Mouse (Mus musculus) cerebellum, postnatal 10 days (tissue): Measurements from ENCODE around the gene Eno2.

Source experiments
- DNase-seq, 2 experiments: peaks; one replicate each; pipeline ENCODE4 v3.0.0; 2021; ENCODE audit warnings: mixed read lengths in 2 of 2

The Eno2 gene

DNA sequence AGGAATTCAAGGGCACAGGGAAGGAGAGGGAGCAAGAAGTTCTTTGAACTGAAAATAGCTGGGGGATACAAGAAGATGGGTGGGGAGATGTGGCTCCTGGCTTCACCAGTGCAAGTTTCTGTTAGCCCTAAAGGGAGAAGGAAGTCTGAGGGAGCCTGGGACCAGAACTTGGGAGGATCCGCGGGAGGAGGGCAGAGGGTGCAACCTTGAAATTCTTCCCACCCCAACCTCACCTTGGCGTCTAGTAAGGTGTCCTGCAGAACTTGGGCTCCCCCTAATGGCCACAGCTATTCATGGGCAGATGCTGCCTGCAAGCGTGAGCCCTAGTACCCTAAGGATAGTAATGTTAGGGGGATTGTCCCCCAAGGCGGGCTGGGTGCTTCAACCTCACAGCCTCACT, 10.2 kb downstream of the Eno2 start:
- peak; percentile 93 to 95 for DNase-seq

GRCm38 (mm10) chr6:124758849-124759232, 10.6 kb downstream of the Eno2 start:
- peak in 1 of 2 experiments; percentile 13 for DNase-seq

- peak; percentile 79 to 81 for DNase-seq
Observed at GRCm38 (mm10) chr6:124757909-124758848, 11.3 kb downstream of the Eno2 start.

- peak in 1 of 2 experiments; percentile 20 for DNase-seq
Observed at GRCm38 (mm10) chr6:124757351-124757880, 12.1 kb downstream of the Eno2 start.

DNA sequence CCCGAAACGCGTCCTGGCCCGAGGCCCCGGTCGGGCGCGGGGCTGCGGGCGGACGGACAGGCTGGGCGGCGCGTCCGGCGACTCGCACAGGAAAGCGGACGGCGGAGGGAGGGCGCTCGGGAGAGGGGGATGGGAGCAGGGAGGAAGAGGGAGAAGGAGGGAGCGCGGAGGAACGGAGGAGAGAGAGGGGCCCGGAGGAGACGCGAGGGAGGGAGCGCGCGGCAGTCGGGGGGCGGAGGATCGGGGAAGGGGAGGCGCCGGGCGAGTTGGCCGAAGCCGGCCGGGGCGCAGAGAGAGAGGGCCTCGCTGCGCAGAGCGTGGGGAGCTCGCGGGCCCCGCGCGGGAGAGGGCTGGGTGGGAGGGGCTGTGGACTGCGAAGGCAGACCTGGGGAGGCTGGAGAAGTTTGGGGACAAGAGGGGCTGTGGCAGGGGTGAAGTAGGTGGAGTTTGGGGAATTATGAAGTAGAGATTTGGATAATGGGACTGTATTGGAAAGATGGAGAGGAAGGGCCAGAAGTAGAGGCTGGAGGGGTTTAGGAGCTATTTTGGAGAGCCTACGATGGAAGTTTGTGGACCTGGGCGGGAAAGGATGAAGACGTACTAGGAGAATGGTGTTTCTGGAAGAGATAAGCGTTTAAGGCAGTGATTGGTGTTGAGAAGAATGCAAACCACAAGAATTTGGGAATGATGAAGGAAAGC, 12.7 kb downstream of the Eno2 start:
- DNase-seq: peak; percentile 92 to 95

DNA sequence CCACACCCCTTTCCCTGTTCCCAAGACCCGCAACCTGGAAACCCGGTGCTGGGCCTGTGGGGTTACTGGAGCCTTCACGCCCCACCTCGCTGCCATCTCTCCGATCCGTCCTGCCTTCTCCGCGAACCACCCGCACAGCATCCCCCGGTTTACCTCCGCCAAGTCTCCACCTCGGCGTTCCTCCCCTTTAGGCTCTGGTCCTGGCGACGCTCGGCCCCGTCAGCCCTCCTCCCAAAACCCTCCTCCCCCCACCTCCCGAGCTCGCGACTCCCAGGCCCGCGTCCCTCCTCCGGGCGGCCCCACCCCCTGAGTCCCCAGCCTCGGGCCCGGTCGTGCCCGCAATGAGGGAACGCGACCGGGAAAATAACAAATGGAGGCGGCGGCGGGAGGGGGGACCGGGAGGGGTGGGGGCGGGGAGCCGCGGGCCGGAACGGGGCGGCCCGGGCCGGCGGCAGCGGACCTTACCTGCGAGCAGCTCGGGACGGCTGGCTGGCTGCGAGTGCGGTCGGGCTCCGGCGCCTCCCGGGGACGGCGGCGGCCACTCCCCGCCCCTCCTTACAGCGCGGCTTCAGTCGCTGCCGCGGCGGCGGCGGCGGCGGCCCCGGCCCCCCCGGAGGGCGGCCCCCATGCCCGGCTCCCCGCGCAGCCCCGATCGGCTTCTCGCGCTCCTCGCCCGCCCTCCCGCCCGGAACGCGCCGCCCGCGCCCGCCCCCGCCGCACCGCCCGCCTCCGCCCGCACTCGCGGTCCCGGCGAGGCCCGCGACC, 13.5 kb downstream of the Eno2 start, which contains the start of the genes Gm45234 and Atn1:
TSS of gene Gm45234 (minus strand) at position 191 of the 765 bp plus-strand sequence.
TSS of gene Atn1 (minus strand) at position 694 of the 765 bp plus-strand sequence.
- peak; percentile 86 to 89 for DNase-seq

DNA sequence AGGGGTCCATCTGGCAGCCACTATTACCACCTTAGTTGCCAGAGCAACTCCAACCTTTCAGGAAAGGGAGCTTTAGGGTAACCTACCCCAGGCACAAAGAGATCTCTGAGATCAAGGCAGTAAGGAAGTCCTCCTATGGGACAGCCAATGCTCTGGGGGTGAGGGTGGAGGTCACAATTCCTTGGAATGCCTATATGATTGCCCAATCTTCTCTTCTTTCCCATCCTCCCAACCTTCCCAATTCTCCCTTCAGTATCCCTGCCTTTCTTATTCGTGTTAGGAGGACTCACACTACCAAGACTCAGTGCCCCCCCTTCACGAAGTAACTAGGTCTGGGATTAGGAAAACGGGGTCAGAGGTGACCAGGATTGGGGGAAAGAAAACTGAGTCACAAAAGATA, 14.2 kb downstream of the Eno2 start:
- DNase-seq: peak in 1 of 2 experiments; percentile 14

DNA sequence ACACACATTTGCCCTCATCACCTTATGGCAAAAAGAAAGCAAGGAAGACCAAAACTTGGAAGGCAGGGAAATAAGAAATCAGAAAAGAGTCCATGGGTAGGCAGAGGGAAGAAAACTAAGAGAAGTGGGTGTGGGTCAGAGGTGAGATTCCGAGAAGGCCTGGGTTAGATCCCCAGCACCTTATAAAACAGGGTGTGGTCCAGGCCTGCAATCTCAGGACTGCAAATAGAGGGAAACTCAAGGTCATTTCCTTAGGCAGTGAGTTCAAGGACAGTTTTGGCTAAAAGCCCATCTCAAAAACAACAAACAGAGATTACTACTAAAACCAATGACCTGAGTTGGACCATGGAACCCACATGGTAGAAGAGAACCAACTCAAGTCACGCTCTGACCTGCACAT, 15.6 kb downstream of the Eno2 start:
- no peak for DNase-seq

DNA sequence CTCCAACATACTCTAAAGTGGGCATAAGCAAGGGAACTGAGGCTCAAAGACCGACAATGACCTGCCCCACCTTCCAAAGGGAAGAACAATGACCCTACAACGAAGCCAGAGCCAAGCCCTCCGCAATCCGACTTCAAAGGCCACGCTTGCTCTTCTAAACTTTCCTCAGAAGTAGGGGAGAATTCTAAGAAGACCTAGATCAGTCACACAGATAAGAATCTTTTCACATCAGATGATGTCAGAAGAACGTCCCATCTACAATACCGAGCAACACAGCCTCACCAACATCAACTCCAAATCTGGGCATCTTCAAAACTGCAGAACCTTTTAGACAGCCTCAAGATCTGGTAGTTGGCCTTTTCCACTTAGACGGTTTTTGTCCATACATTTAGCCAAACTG, 19.1 kb downstream of the Eno2 start:
- no peak for DNase-seq

GRCm38 (mm10) chr6:124746654-124747632, 22.5 kb downstream of the Eno2 start:
- DNase-seq: peak in 1 of 2 experiments; percentile 22

GRCm38 (mm10) chr6:124746296-124746605, 23.2 kb downstream of the Eno2 start:
- no peak for DNase-seq

GRCm38 (mm10) chr6:124745490-124746295, 23.8 kb downstream of the Eno2 start:
- DNase-seq: peak; percentile 97 to 98

DNA sequence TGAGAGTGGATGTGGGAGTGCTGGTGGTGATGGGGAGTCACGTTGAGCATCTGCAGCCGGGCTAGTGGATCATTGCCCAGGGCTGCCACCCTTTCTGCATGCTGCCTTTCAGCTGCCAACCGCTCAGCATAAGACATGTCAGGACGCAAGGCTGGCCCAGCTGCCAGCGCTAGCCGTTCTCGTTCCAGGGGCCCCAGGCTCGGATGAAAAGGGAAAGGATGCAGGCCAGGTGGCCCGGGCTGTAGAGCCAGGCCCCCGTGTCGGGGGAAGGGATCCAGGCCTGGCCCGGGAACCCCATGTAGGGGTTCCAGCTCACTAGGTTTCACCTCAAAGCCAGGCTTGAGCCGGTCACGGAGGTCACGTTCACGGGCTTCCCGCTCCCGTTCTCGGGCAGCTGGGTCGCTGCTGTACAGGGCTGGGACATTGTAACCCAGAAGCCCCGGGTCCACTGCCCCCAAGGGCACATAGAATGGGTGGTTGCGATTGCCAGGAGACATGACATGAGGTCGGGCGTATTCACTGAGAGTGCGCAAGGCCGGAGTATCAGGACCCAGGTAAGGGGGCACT, 24.6 kb downstream of the Eno2 start:
- DNase-seq: peak; percentile 63 to 66

- peak in 1 of 2 experiments; percentile 30 for DNase-seq
Observed at GRCm38 (mm10) chr6:124743647-124744046, 25.8 kb downstream of the Eno2 start.

DNA sequence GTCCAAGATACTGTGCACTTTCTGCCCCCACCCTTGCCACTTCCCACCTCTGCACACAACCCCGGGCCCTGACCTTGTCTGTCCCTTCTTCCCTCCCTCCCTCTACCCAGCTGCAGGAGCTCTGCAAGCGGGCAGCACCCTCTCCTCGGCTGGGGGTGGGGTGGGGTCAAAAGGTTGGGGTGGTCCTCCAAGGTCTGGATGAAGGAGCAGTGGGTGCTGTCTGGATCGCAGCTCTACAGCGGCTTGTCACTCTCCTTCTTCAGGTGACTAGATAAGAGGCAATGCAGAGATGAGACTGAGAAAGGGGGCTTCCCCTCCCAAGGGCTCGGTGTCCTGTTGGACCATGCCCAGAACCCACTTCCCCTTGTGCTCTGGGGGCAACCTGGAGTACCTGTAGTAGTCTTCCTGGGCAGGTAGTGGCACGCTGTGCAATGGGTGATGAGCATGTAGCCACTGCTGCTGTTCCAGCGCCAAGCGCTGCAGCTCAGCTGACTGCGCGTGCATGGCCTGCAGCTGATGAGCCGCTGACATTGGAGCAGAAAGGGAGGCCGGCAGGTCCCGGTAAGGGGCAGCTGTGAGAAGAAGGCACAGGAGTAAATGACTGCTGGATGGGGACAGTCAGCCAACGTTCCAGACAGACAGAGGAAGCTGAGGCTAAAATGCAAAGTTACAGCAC, 26.5 kb downstream of the Eno2 start:
- DNase-seq: peak in 1 of 2 experiments; percentile 41

GRCm38 (mm10) chr6:124741842-124742241, 27.6 kb downstream of the Eno2 start:
- no peak for DNase-seq

GRCm38 (mm10) chr6:124740888-124741761, 28.3 kb downstream of the Eno2 start, which contains the start of gene Grcc10:
TSS of gene Grcc10 (minus strand) at chr6:124741374.
- DNase-seq: peak; percentile 92 to 93

DNA sequence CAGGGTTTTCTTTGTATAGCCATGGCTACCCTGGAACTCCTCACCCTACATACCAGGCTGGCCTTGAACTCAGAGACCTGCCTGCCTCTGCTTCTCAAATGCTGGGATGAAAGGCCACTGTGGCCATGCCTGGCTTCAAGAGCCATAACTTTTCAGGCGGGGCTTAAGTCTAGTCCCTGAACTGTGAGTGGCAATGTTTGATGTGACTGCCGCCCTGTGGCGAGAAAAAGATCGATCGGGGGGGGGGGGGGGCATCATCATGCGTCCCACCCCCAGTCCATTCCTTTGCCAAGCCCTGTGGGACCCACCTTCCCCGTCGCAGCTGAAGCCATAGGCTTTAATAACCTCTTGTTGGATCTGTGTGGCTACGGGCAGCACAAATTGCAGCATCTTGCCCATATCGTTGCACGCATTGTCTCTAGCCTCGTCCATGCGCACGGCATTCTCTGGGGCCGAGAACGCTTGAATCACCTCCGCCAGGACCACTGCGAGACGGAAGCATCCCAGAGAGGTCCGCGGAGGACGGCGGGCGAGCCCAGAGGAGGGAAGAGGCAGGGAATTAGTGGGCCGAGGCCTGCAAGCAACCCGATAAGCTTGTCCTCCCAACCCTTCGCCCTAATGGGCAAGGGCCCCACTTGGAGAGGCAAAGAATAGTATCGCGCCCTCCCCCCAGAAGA, 29.1 kb downstream of the Eno2 start:
- peak; percentile 70 to 81 for DNase-seq
